Mouse (Mus musculus): ENCODE measurements around the gene Epb41. TPM values are rescaled to one million over a fixed set of nuclear protein-coding genes. Genes with fewer than 3 reads are reported as not detected.

Gene Epb41
- polyA plus RNA-seq, 1 experiment from 2014 or later: 147 TPM

DNA sequence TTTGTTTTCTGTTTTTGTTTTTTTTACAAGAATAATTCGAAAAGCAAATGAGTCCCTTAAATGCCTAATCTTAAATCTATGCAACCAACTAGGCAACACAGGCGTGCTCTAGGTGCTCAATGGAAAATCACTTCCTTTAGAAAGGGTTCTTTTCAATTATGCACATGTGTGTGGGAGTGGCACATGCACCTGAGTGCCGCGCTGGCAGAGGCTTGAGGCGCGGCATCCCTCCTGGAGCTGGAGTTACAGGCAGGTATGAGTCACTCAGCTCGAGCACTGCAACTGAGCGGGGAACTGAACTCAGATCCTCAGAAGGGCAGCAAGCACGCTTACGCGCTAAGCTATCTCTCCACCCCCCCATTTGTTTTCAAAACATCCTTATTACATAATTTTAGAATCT is 127.3 kb downstream of the Epb41 start:
- H3K4me1 ChIP-seq (replicated peaks): no peaks in the 10 kb centered on the region
- ATAC-seq (ENCODE audit: low read depth) (no peak), DNase-seq (no peak)
- no peak overlapping the region for H3K27ac ChIP-seq
- 94% methylated on average over 11 of the region's 11 CpGs for WGBS (ENCODE audit: insufficient replicate concordance)
- no peak overlapping the region for H3K4me2 ChIP-seq
- no peaks in the 10 kb centered on the region for H3K9me3 ChIP-seq (replicated peaks)
- H3K27me3 ChIP-seq: no peaks in the 10 kb centered on the region
- H3K36me3 ChIP-seq: peaks cover 87% of the 10 kb centered on the region
- H3K4me3 ChIP-seq (replicated peaks): no peak overlapping the region
- no peak overlapping the region for H3K9ac ChIP-seq

GRCm38 (mm10) chr4:131940846-131941245 is 134.3 kb downstream of the Epb41 start:
- Histone ChIP-seq H3K4me3 (replicated peaks) (no peak overlapping the region), H3K27ac (no peak overlapping the region), H3K27me3 (no peaks in the 10 kb centered on the region), H3K4me1 (replicated peaks) (0 out of 2 replicates have a peak, but pooled peaks cover 6% of the 10 kb centered on the region), H3K36me3 (peaks cover 98% of the 10 kb centered on the region), H3K9me3 (replicated peaks) (no peaks in the 10 kb centered on the region), H3K9ac (no peak overlapping the region), H3K4me2 (no peak overlapping the region)
- DNase-seq (no peak), ATAC-seq (ENCODE audit: low read depth) (no peak)
- WGBS (ENCODE audit: insufficient replicate concordance): 91% methylated on average over 4 of the region's 4 CpGs

DNA sequence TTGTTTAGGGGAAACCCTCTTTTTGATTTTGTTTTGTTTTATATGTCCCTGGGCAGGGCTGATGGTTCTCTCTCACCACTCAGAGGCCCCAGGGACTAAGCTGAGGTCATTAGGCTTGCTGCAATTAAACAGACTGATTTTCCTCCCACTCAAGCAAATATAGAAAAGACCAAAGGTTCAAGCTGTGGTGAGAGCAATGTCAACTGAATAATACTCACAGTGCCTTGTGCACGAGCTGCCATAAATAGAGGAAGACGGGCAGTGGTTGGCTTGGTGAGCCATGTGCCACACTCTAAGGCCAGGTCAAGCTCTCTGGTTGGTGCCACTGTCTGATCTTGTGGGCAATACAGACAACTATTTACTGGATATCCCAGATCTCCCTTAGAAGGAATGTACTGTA is 135.7 kb downstream of the Epb41 start:
- 0 out of 2 replicates have a peak, but pooled peaks cover 6% of the 10 kb centered on the region for H3K4me1 ChIP-seq (replicated peaks)
- ATAC-seq (ENCODE audit: low read depth): peak; percentile 17; the same call in 1 of the 2 replicates

GRCm38 (mm10) chr4:131929146-131929545 is 146.0 kb downstream of the Epb41 start:
- no peak for DNase-seq
- Histone ChIP-seq H3K9me3 (replicated peaks) (no peaks in the 10 kb centered on the region), H3K36me3 (peaks cover 100% of the 10 kb centered on the region), H3K4me2 (no peak overlapping the region), H3K4me1 (replicated peaks) (peaks cover 12% of the 10 kb centered on the region), H3K9ac (no peak overlapping the region), H3K27ac (no peak overlapping the region), H3K27me3 (peaks cover 11% of the 10 kb centered on the region), H3K4me3 (replicated peaks) (no peak overlapping the region)
- ATAC-seq (ENCODE audit: low read depth): no peak
- WGBS (ENCODE audit: insufficient replicate concordance): 84% methylated on average over 6 of the region's 6 CpGs

More for the DNA sequence above, 135.7 kb downstream of the Epb41 start:
- WGBS (ENCODE audit: insufficient replicate concordance): 86% methylated on average over 2 of the region's 2 CpGs
- peaks cover 100% of the 10 kb centered on the region for H3K36me3 ChIP-seq
- H3K9ac ChIP-seq: no peak overlapping the region
- no peak overlapping the region for H3K4me3 ChIP-seq (replicated peaks)
- H3K9me3 ChIP-seq (replicated peaks): no peaks in the 10 kb centered on the region
- no peak for DNase-seq
- H3K4me2 ChIP-seq: no peak overlapping the region
- H3K27ac ChIP-seq: no peak overlapping the region
- H3K27me3 ChIP-seq: no peaks in the 10 kb centered on the region

DNA sequence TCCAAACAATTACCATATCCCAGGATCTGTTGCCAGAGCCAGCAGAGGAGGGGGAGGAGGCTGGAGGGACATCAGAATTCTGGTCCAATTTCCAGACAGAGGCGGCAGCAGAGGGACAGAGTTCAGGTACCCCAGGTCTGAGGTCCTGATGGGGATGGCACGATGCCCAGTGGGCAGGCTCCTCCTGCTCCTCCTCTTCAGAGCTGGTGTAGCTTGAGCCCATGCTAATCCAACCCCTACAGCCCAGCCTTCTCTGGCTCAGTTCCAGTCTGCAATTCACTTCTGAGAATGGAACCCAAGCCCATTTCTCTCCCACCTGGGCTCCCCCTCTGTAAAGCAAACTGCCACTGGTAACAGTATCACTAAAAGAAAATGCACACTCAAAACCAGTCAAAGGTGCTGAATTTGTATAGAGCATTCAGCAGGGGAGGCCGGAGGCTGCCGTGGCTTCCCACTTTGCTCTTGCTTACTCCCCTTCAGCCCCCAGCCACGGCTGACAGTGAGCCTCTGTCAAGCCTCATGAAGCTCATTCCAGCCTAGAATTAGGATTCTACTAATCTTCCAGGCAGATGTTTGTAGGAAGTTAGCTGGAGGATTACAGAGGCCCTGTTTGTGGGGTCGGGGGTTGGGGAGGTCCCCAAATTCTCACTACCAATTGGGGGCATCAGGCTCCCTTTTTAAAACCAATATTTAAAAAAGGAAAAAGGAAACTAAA is 150.9 kb downstream of the Epb41 start:
- WGBS (ENCODE audit: insufficient replicate concordance): 83% methylated on average over 6 of the region's 6 CpGs

DNA sequence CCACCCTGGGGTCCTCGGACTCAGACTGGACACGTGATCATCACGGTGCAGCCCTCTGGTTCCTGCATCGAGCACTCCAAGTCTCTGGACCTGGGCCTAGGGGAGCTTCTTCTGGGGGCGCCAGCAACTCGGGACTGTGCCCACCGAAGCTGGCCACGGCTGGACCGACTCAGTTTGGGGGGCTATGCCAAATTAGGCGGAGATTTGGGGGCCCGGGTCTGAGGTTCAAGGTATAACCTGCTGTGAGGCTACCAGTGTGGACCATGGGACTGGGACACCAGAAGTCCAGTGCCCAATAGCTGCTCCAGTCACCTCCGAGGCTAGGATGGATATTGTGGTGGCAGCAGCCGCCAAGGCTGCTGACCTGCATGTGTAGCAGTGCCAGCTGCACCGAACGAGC is 152.7 kb downstream of the Epb41 start:
- Histone ChIP-seq H3K27me3 (peaks cover 79% of the 10 kb centered on the region), H3K4me3 (replicated peaks) (peak overlapping the region; percentile 59), H3K9me3 (replicated peaks) (no peaks in the 10 kb centered on the region), H3K36me3 (peaks cover 59% of the 10 kb centered on the region), H3K27ac (no peak overlapping the region), H3K9ac (peak overlapping the region; percentile 59), H3K4me1 (replicated peaks) (peaks cover 45% of the 10 kb centered on the region), H3K4me2 (peak overlapping the region; percentile 71)
- no peak for DNase-seq
- no peak; the same call in 1 of the 2 replicates for ATAC-seq (ENCODE audit: low read depth)
- WGBS (ENCODE audit: insufficient replicate concordance): 64% methylated on average over 15 of the region's 15 CpGs

More for the DNA sequence above, 150.9 kb downstream of the Epb41 start:
- H3K27me3 ChIP-seq: peaks cover 60% of the 10 kb centered on the region
- DNase-seq: no peak
- peaks cover 47% of the 10 kb centered on the region for H3K4me1 ChIP-seq (replicated peaks)
- H3K36me3 ChIP-seq: peaks cover 78% of the 10 kb centered on the region
- H3K9ac ChIP-seq: no peak overlapping the region
- no peak overlapping the region for H3K4me2 ChIP-seq
- no peak overlapping the region for H3K4me3 ChIP-seq (replicated peaks)
- H3K27ac ChIP-seq: no peak overlapping the region
- no peak for ATAC-seq (ENCODE audit: low read depth)
- no peaks in the 10 kb centered on the region for H3K9me3 ChIP-seq (replicated peaks)

DNA sequence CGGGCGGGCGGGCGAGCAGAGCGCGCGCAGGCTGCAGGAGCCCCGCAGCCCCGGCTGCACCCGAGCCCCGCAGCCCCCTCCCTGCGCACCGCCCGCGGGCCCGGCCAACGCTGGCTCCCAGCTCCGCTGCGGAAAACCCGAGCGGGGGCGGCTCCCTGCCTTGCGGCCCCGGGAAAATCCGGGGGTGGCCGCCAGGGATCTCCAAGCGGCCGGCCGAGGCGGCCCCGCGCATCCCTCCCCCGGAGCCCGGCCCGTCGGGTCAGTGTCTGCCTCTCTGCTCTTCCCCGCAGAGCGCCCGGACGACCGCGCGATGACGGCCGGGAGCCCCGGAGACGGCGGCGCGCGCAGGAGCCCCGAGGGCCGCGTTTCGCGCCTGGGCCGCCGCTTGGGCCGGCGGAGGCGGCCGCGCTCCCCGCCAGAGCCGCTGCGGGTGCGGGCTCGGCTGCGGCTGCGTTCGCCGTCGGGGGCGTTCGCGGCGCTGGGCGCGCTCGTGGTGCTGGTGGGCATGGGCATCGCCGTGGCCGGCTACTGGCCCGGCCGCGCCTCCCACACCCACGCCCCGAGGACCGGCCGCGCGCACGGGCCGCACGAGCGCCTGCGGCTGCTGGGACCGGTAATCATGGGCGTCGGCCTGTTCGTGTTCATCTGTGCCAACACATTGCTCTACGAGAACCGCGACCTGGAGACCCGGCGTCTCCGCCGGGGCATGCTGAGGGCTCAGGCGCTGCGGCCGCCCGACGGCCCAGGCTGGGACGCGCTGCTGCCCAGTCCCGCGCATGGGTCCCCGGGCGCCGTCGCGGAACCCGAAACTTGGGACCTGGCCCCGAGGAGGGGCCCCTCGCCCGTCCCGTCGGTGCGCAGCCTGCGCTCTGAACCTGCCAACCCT is 153.4 kb downstream of the Epb41 start, which contains the start of gene Tmem200b:
Gene Tmem200b (plus strand): TSS at position 311 of the 886 bp plus-strand sequence.
- Histone ChIP-seq H3K9me3 (replicated peaks) (no peaks in the 10 kb centered on the region), H3K9ac (peak within 1 kb of the TSS; percentile 59), H3K27ac (no peak within 1 kb of the TSS), H3K36me3 (peaks cover 52% of the 10 kb centered on the region), H3K4me3 (replicated peaks) (peak within 1 kb of the TSS; percentile 59), H3K4me2 (peak within 1 kb of the TSS; percentile 71), H3K27me3 (peaks cover 86% of the 10 kb centered on the region), H3K4me1 (replicated peaks) (peaks cover 50% of the 10 kb centered on the region)
- 4% methylated on average over 109 of the region's 130 CpGs for WGBS (ENCODE audit: insufficient replicate concordance)
- DNase-seq (no peak), ATAC-seq (ENCODE audit: low read depth) (peak; percentile 39)

DNA sequence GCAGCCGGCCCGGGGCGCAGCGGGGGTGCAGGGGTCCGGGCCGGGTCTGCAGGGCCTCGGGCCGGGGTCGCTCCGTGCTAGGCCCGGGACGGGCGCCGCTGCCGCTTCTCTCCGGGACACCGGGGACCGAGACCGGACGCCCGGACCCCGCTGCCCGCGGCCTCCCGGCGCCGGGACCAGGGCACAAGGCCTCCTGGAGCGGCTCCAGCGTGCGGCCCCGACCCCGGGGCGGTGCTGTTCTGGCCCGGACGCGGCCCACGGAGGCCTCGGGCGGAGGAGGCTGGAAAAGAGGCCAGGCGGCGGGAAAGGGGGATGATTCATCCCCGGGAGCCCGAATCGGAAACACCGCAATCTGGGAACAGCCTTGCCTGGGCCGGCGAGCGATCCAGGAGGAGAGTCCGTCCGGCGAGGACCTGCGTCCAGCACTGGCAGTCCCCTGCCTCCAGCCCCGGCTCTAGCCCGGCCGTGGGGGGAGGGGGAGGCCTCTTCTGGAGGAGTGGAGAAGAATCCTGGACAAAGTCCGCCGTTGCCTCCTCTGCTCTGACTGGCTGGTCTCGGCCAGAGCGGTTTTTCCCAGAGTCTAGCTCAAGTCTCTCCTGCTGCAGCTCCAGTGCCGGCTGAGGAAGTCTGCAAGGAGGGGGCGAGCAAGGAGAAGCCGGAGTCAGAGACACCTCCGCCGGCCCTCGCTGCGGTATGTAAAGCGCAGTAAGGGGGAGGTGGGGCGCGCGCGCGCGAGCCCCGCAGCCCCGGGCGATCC is 154.3 kb downstream of the Epb41 start:
- H3K27me3 ChIP-seq: peaks cover 95% of the 10 kb centered on the region
- no peaks in the 10 kb centered on the region for H3K9me3 ChIP-seq (replicated peaks)
- peaks cover 43% of the 10 kb centered on the region for H3K36me3 ChIP-seq
- ATAC-seq (ENCODE audit: low read depth) (no peak), DNase-seq (no peak)
- WGBS (ENCODE audit: insufficient replicate concordance): under 1% methylated on average over 59 of the region's 76 CpGs
- H3K9ac ChIP-seq: peak overlapping the region; percentile 59
- H3K4me1 ChIP-seq (replicated peaks): peaks cover 60% of the 10 kb centered on the region
- peak overlapping the region; percentile 59 for H3K4me3 ChIP-seq (replicated peaks)
- peak overlapping the region; percentile 71 for H3K4me2 ChIP-seq
- no peak overlapping the region for H3K27ac ChIP-seq

DNA sequence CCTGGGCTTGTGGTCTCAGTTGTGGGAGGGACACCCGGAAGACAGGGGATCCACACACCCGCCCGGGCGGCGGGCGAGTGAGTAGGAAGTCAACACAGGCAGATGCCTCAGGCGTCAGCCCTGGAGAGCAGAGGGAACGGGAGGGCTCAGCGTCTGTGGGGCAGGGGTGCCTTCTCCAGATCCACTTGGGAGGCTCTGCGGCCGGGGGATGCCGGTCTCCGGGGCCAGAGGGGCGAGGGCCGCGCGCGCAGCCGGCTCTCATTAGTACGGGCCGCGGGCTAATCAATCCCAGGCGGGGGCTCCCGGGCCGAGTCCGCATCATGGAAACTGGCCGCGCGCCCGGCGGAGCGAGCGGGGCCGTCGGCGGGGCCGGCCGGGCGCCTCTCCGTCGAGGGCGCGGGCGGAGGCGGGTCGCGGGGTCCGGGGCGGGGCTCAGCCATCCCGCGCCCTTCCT is 155.0 kb downstream of the Epb41 start:
- peak overlapping the region; percentile 71 for H3K4me2 ChIP-seq
- no peak for DNase-seq
- ATAC-seq (ENCODE audit: low read depth): no peak
- H3K9me3 ChIP-seq (replicated peaks): no peaks in the 10 kb centered on the region
- H3K4me1 ChIP-seq (replicated peaks): peaks cover 66% of the 10 kb centered on the region
- H3K27me3 ChIP-seq: peaks cover 99% of the 10 kb centered on the region
- H3K9ac ChIP-seq: no peak overlapping the region; the same call in 1 of the 2 replicates
- whole genome bisulfite sequencing (ENCODE audit: insufficient replicate concordance): 5% methylated on average over 39 of the region's 51 CpGs
- H3K36me3 ChIP-seq: peaks cover 37% of the 10 kb centered on the region
- peak overlapping the region; percentile 59 for H3K4me3 ChIP-seq (replicated peaks)
- H3K27ac ChIP-seq: peak overlapping the region; percentile 39; the same call in 1 of the 2 replicates

- peak overlapping the region; percentile 71 for H3K4me2 ChIP-seq
Observed at GRCm38 (mm10) chr4:131919506-131920140, 155.5 kb downstream of the Epb41 start.

More at GRCm38 (mm10) chr4:131919506-131920140, 155.5 kb downstream of the Epb41 start:
- Histone ChIP-seq H3K27me3 (peaks cover 100% of the 10 kb centered on the region), H3K27ac (peak overlapping the region; percentile 39; the same call in 1 of the 2 replicates), H3K9ac (no peak overlapping the region), H3K4me1 (replicated peaks) (peaks cover 70% of the 10 kb centered on the region), H3K4me3 (replicated peaks) (peak overlapping the region; percentile 59; the same call in 1 of the 2 replicates), H3K9me3 (replicated peaks) (no peaks in the 10 kb centered on the region), H3K36me3 (peaks cover 31% of the 10 kb centered on the region)
- DNase-seq (no peak), ATAC-seq (ENCODE audit: low read depth) (no peak)
- WGBS (ENCODE audit: insufficient replicate concordance): 22% methylated on average over 15 of the region's 15 CpGs

Data from liver, embryonic 13.5 days (tissue).